Mouse (Mus musculus) limb, embryonic 14.5 days (tissue): ENCODE results near the gene Parvb. TPM values are rescaled to one million over a fixed set of nuclear protein-coding genes. Genes with fewer than 3 reads are reported as not detected.
"Not testable (repeated sequence)": the region's sequence is repeated elsewhere in the genome, so short reads cannot be mapped to it uniquely, and the experiment has no call there.

ENCODE experiments used
- ATAC-seq: fragments of 200-750 bp; cut with Nextera tagmentation; 2 replicates; pipeline ENCODE4 v1.8.0; 2017; ENCODE audit warnings: low read depth, moderate number of reproducible peaks, moderate TSS enrichment; ENCODE audit not compliant: low FRiP score
- DNase-seq: peaks from one replicate; pipeline ENCODE4 v3.0.0-alpha.2; 2015; ENCODE audit warnings: low spot score
- H3K27ac ChIP-seq: fragments of 300-500 bp; sonication (generic); replicated peaks from 2 replicates; pipeline ENCODE4 v1.5.1; 2014; ENCODE audit warnings: low read depth, mild to moderate bottlenecking, low read length, moderate library complexity, mixed read lengths
- H3K27me3 ChIP-seq: fragments of 300-500 bp; sonication (generic); 2 replicates; pipeline ENCODE4 v1.6.1; 2014; ENCODE audit warnings: low read length, mixed read lengths; ENCODE audit not compliant: control insufficient read depth, insufficient read depth
- H3K36me3 ChIP-seq: fragments of 300-500 bp; sonication (generic); 2 replicates; pipeline ENCODE4 v1.6.1; 2014; ENCODE audit warnings: mild to moderate bottlenecking, low read length, moderate library complexity, mixed read lengths; ENCODE audit not compliant: control insufficient read depth, insufficient read depth
- H3K4me1 ChIP-seq: fragments of 300-500 bp; sonication (generic); 2 replicates; pipeline ENCODE4 v1.6.1; 2014; ENCODE audit warnings: antibody characterized with exemption, low read length, mixed read lengths; ENCODE audit not compliant: control insufficient read depth, insufficient read depth
- H3K4me2 ChIP-seq: fragments of 300-500 bp; sonication (generic); replicated peaks from 2 replicates; pipeline ENCODE4 v1.6.1; 2014; ENCODE audit warnings: low read depth, mild to moderate bottlenecking, low read length, moderate library complexity; ENCODE audit not compliant: severe bottlenecking
- H3K4me3 ChIP-seq: fragments of 300-500 bp; sonication (generic); replicated peaks from 2 replicates; pipeline ENCODE4 v1.5.1; 2014; ENCODE audit warnings: low read length
- H3K9ac ChIP-seq: fragments of 300-500 bp; sonication (generic); 2 replicates; pipeline ENCODE4 v1.6.1; 2014; ENCODE audit warnings: mild to moderate bottlenecking, low read depth, low read length, moderate library complexity; ENCODE audit not compliant: severe bottlenecking
- H3K9me3 ChIP-seq: fragments of 300-500 bp; sonication (generic); 2 replicates; pipeline ENCODE4 v1.6.1; 2016; ENCODE audit warnings: low read length; ENCODE audit not compliant: control insufficient read depth
- POLR2A ChIP-seq: fragments of 200-500 bp; IDR thresholded peaks from 2 replicates; pipeline ENCODE4 v1.8.0; 2012; ENCODE audit warnings: inconsistent platforms, mild to moderate bottlenecking, moderate library complexity, borderline replicate concordance; ENCODE audit not compliant: insufficient read depth, insufficient read length; ENCODE audit errors: extremely low read depth
- WGBS: fragments of 180-500 bp; shearing (Covaris S2); extraction: QIAGEN DNeasy Blood & Tissue Kit; methylation state at CpG from one replicate; pipeline ENCODE4 v1.1.7; 2014; 5-methylcytosine and 5-hydroxymethylcytosine counted together
- polyA plus RNA-seq, 2 experiments: library from polyadenylated mRNA; depleted of rRNA in 1 of 2; stranded (reverse) in 1 of 2; unstranded in 1 of 2; fragments of >200 nt; fragmentation: Nextera tagmentation in 1 of 2; extraction: Ambion mirVana in 1 of 2; gene quantifications; 2 replicates each; pipeline versions ENCODE4 v1.2.1 to v1.2.3; 2012 to 2014

The Parvb gene
- polyA plus RNA-seq, 2 experiments: 2.4 to 13.5 TPM

GRCm38 (mm10) chr15:84282206-84283085, 50.6 kb downstream of the Parvb start:
- no peak overlapping the region for H3K4me3 ChIP-seq
- H3K9me3 ChIP-seq: no peaks in the 10 kb centered on the region
- no peaks in the 10 kb centered on the region for H3K4me1 ChIP-seq
- H3K27me3 ChIP-seq: no peaks in the 10 kb centered on the region
- 78% methylated on average over 20 of the region's 20 CpGs for WGBS
- no peaks in the 10 kb centered on the region for H3K36me3 ChIP-seq
- no peak overlapping the region for H3K4me2 ChIP-seq
- no peak overlapping the region for H3K27ac ChIP-seq
- no peak for ATAC-seq
- DNase-seq: no peak
- TF ChIP-seq POLR2A: no peak
- H3K9ac ChIP-seq: no peak overlapping the region

GRCm38 (mm10) chr15:84284059-84284458, 52.2 kb downstream of the Parvb start:
- DNase-seq: no peak
- Histone ChIP-seq H3K4me3 (no peak overlapping the region), H3K27ac (no peak overlapping the region), H3K9ac (no peak overlapping the region), H3K4me1 (no peaks in the 10 kb centered on the region), H3K36me3 (no peaks in the 10 kb centered on the region), H3K9me3 (no peaks in the 10 kb centered on the region), H3K4me2 (no peak overlapping the region), H3K27me3 (no peaks in the 10 kb centered on the region)
- TF ChIP-seq POLR2A: no peak
- no peak for ATAC-seq
- WGBS: 65% methylated on average over 5 of the region's 5 CpGs

GRCm38 (mm10) chr15:84285453-84285852, 53.6 kb downstream of the Parvb start:
- 65% methylated on average over 7 of the region's 7 CpGs for WGBS
- Histone ChIP-seq H3K27ac (no peak overlapping the region), H3K4me1 (no peaks in the 10 kb centered on the region), H3K36me3 (no peaks in the 10 kb centered on the region), H3K9me3 (no peaks in the 10 kb centered on the region), H3K4me3 (no peak overlapping the region), H3K4me2 (no peak overlapping the region), H3K9ac (no peak overlapping the region), H3K27me3 (no peaks in the 10 kb centered on the region)
- no peak for TF ChIP-seq POLR2A
- DNase-seq (peak; percentile 20), ATAC-seq (peak; percentile 55; the same call in 1 of the 2 replicates)

GRCm38 (mm10) chr15:84288953-84289352, 57.1 kb downstream of the Parvb start:
- WGBS: 95% methylated on average over 1 of the region's 1 CpGs
- not testable (repeated sequence) for H3K4me2 ChIP-seq, DNase-seq, H3K4me1 ChIP-seq, ATAC-seq, H3K4me3 ChIP-seq, H3K36me3 ChIP-seq, H3K9ac ChIP-seq, H3K9me3 ChIP-seq, H3K27ac ChIP-seq, H3K27me3 ChIP-seq

GRCm38 (mm10) chr15:84291097-84291496, 59.3 kb downstream of the Parvb start:
- H3K4me3 ChIP-seq: no peak overlapping the region
- no peak for DNase-seq
- no peaks in the 10 kb centered on the region for H3K27me3 ChIP-seq
- 90% methylated on average over 5 of the region's 5 CpGs for WGBS
- no peak for ATAC-seq
- TF ChIP-seq POLR2A: no peak
- H3K27ac ChIP-seq: no peak overlapping the region
- H3K9ac ChIP-seq: no peak overlapping the region
- no peaks in the 10 kb centered on the region for H3K9me3 ChIP-seq
- H3K36me3 ChIP-seq: no peaks in the 10 kb centered on the region
- H3K4me2 ChIP-seq: no peak overlapping the region
- no peaks in the 10 kb centered on the region for H3K4me1 ChIP-seq
